In the genomic region with DNA sequence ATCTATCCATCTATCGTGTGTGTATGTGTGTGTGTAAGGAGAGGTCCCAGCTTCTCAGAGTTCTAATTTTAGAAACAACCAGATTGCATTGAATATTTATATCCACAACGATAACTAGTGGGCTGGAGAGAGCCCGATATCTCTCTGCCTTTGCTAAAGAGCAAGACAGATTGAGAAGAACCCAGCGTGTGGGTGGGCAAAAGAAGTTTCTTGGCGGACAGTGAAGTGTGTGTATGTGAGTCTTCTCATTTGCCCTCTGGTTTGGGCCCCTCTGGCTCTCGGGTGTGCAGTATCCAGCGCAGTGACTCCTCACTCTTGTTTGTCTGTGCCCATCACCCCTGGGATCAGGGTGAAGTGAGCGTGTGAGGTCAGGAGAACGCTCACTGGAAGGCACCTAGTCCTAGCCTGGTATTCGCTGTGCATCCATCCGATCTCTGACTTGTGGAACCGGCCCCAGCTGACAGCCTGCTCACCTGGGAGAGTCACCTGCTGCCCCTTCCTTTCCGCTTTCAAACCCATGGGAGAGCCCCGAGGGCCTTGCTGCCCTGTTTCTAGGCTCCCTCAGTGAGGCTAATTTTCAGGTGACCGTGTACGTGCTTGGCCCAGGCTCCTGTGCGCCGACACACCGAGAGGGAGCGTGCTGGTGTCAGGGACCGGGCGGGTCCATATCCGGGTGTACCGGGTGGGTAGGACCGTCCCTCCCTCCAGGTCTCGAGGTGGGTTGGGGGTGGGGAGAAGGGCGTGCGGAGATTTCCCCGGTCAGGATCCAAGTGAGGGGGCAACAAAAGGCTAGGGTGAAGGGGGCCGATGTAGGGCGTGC, we compare ENCODE assay signal across 8 mouse cellular contexts. TPM values are rescaled to one million over a fixed set of nuclear protein-coding genes. Genes with fewer than 3 reads are reported as not detected.
DNase-seq lines count a peak whose midpoint lies in the region; ATAC-seq and TF ChIP-seq lines count a peak whose summit lies in the region.

No protein-coding gene starts in this region.

- 6% methylated on average over 31 of the region's 31 CpGs for WGBS in lung, embryonic 14.5 days
- 3% methylated on average over 31 of the region's 31 CpGs for WGBS in heart, embryonic 14.5 days
- 8% methylated on average over 31 of the region's 31 CpGs for WGBS in limb, embryonic 11.5 days
- WGBS in neural tube, embryonic 15.5 days = 8% methylated on average over 31 of the region's 31 CpGs

- H3K9ac ChIP-seq in lung, embryonic 14.5 days = peak overlapping the region; percentile 77
- H3K9ac ChIP-seq in heart, embryonic 14.5 days (ENCODE audit: low read length) = peak overlapping the region; percentile 85
- H3K9ac ChIP-seq in limb, embryonic 11.5 days (ENCODE audit: low read length) = peak overlapping the region; percentile 81
- H3K9ac ChIP-seq in neural tube, embryonic 15.5 days (replicated peaks) = peak overlapping the region; percentile 91

- peak overlapping the region; percentile 86 for H3K4me2 ChIP-seq in lung, embryonic 14.5 days
- H3K4me2 ChIP-seq in heart, embryonic 14.5 days (ENCODE audit: low read length) = peak overlapping the region; percentile 85
- peak overlapping the region; percentile 89 for H3K4me2 ChIP-seq in limb, embryonic 11.5 days (ENCODE audit: low read depth, severe bottlenecking)
- H3K4me2 ChIP-seq in neural tube, embryonic 15.5 days = peak overlapping the region; percentile 88

- peak; percentile 32 for DNase-seq in lung, embryonic 14.5 days
- no peak for DNase-seq in lung, postnatal 10 days
- DNase-seq in cerebellum, postnatal 25 days = peak; percentile 63 to 69
- no peak for DNase-seq in limb, embryonic 11.5 days (ENCODE audit: low spot score)
- DNase-seq in adrenal gland, adult (ENCODE audit: inconsistent age in 2 of 2, low spot score in 1 of 2) = no peak
- DNase-seq in T-cell, adult 2 months (ENCODE audit: low spot score) = no peak

- H3K4me3 ChIP-seq in lung, embryonic 14.5 days (ENCODE audit: low read depth, low read length) = peak overlapping the region; percentile 75
- H3K4me3 ChIP-seq in heart, embryonic 14.5 days (ENCODE audit: control insufficient read depth in 1 of 2, insufficient read depth in 1 of 2, low read depth in 1 of 2, low read length in 2 of 2) = peak overlapping the region; percentile 77 to 87
- peak overlapping the region; percentile 67 for H3K4me3 ChIP-seq in limb, embryonic 11.5 days (ENCODE audit: low read depth, low read length)
- H3K4me3 ChIP-seq in neural tube, embryonic 15.5 days (replicated peaks) = peak overlapping the region; percentile 84

- peak; percentile 72 for ATAC-seq in lung, embryonic 14.5 days (ENCODE audit: insufficient read depth)
- peak; percentile 13; the same call in 1 of the 2 replicates for ATAC-seq in heart, embryonic 14.5 days (ENCODE audit: insufficient number of reproducible peaks, insufficient read depth, low FRiP score, low read depth)
- ATAC-seq in limb, embryonic 11.5 days (ENCODE audit: insufficient number of reproducible peaks, low FRiP score, low TSS enrichment, low read depth) = peak; percentile 75
- peak; percentile 63 for ATAC-seq in neural tube, embryonic 15.5 days (ENCODE audit: low FRiP score)

- H3K4me1 ChIP-seq in lung, embryonic 14.5 days (ENCODE audit: insufficient read depth) = no peaks in the 10 kb centered on the region
- H3K4me1 ChIP-seq in heart, embryonic 14.5 days (ENCODE audit: control insufficient read depth in 2 of 2, insufficient read depth in 2 of 2, low read length in 2 of 2) = peaks cover 7 to 18% of the 10 kb centered on the region in 2 experiments; a peak in 3 of 4 replicates
- H3K4me1 ChIP-seq in limb, embryonic 11.5 days (ENCODE audit: control insufficient read depth, insufficient read depth, low read length) = peaks cover 3% of the 10 kb centered on the region; the same call in 1 of the 2 replicates
- H3K4me1 ChIP-seq in neural tube, embryonic 15.5 days = peaks cover 18% of the 10 kb centered on the region

- no peaks in the 10 kb centered on the region for H3K9me3 ChIP-seq in lung, embryonic 14.5 days (ENCODE audit: low read depth, low read length)
- H3K9me3 ChIP-seq in heart, embryonic 14.5 days (ENCODE audit: control insufficient read depth, low read length) = no peaks in the 10 kb centered on the region
- no peaks in the 10 kb centered on the region for H3K9me3 ChIP-seq in limb, embryonic 11.5 days (ENCODE audit: control insufficient read depth, low read length)
- H3K9me3 ChIP-seq in neural tube, embryonic 15.5 days (replicated peaks) = no peaks in the 10 kb centered on the region

- H3K36me3 ChIP-seq in lung, embryonic 14.5 days (ENCODE audit: insufficient read depth) = no peaks in the 10 kb centered on the region
- no peaks in the 10 kb centered on the region for H3K36me3 ChIP-seq in heart, embryonic 14.5 days (ENCODE audit: control insufficient read depth, insufficient read depth, low read length)
- no peaks in the 10 kb centered on the region for H3K36me3 ChIP-seq in limb, embryonic 11.5 days (ENCODE audit: control insufficient read depth, insufficient read depth, low read length)
- H3K36me3 ChIP-seq in neural tube, embryonic 15.5 days = no peaks in the 10 kb centered on the region

- TF ChIP-seq CTCF in lung, embryonic 14.5 days (IDR thresholded peaks at IDR 0.05; ENCODE audit: low read depth) = no peak

- peak overlapping the region; percentile 88 for H3K27ac ChIP-seq in lung, embryonic 14.5 days (ENCODE audit: low read depth)
- H3K27ac ChIP-seq in heart, embryonic 14.5 days (replicated peaks in 1 of 2; ENCODE audit: control insufficient read depth in 1 of 2, insufficient read depth in 1 of 2, low read depth in 2 of 2, low read length in 2 of 2) = peak overlapping the region in 1 of 2 experiments; percentile 80; a peak in 2 of 4 replicates
- no peak overlapping the region for H3K27ac ChIP-seq in limb, embryonic 11.5 days (replicated peaks; ENCODE audit: low read depth, low read length)
- peak overlapping the region; percentile 88 for H3K27ac ChIP-seq in neural tube, embryonic 15.5 days (replicated peaks)

- H3K27me3 ChIP-seq in lung, embryonic 14.5 days (ENCODE audit: insufficient read depth, low read length) = peaks cover 7% of the 10 kb centered on the region
- H3K27me3 ChIP-seq in heart, embryonic 14.5 days (ENCODE audit: control insufficient read depth, insufficient read depth, low read length) = no peaks in the 10 kb centered on the region
- H3K27me3 ChIP-seq in limb, embryonic 11.5 days (ENCODE audit: control insufficient read depth, insufficient read depth, low read length) = peaks cover 12% of the 10 kb centered on the region
- 0 out of 2 replicates have a peak, but pooled peaks cover 2% of the 10 kb centered on the region for H3K27me3 ChIP-seq in neural tube, embryonic 15.5 days (replicated peaks)

RNA-seq across cellular contexts. Expression of a gene that starts 0.7 kb away (rescaled TPM):
- 2.4 and 2.5 TPM in 2 replicates for polyA plus RNA-seq in lung, embryonic 14.5 days (2014; fragmentation: Nextera tagmentation; extraction: Ambion mirVana)
- 0.96 and 2.2 TPM in 2 replicates for polyA plus RNA-seq in heart, embryonic 14.5 days (2014; fragmentation: Nextera tagmentation; extraction: Ambion mirVana)
- 1.3 and 1.4 TPM in 2 replicates for polyA plus RNA-seq in limb, embryonic 11.5 days (2014; fragmentation: Nextera tagmentation; extraction: Ambion mirVana)
- polyA plus RNA-seq in neural tube, embryonic 15.5 days (2015; fragmentation: Nextera tagmentation; extraction: Ambion mirVana) = 3.1 and 8.1 TPM in 2 replicates

RNA-seq across cellular contexts. Expression of a gene that starts 4.9 kb away (rescaled TPM):
- polyA plus RNA-seq in lung, embryonic 14.5 days (2014; fragmentation: Nextera tagmentation; extraction: Ambion mirVana) = 484 and 540 TPM in 2 replicates
- 308 and 312 TPM in 2 replicates for polyA plus RNA-seq in heart, embryonic 14.5 days (2014; fragmentation: Nextera tagmentation; extraction: Ambion mirVana)
- 365 and 432 TPM in 2 replicates for polyA plus RNA-seq in limb, embryonic 11.5 days (2014; fragmentation: Nextera tagmentation; extraction: Ambion mirVana)
- 186 and 258 TPM in 2 replicates for polyA plus RNA-seq in neural tube, embryonic 15.5 days (2015; fragmentation: Nextera tagmentation; extraction: Ambion mirVana)

RNA-seq across cellular contexts. Expression of a gene that starts 43.9 kb away (rescaled TPM):
- polyA plus RNA-seq in lung, embryonic 14.5 days (2014; fragmentation: Nextera tagmentation; extraction: Ambion mirVana) = 13.0 and 13.9 TPM in 2 replicates
- polyA plus RNA-seq in heart, embryonic 14.5 days (2014; fragmentation: Nextera tagmentation; extraction: Ambion mirVana) = 13.9 and 14.6 TPM in 2 replicates
- polyA plus RNA-seq in limb, embryonic 11.5 days (2014; fragmentation: Nextera tagmentation; extraction: Ambion mirVana) = 6.7 and 7.8 TPM in 2 replicates
- polyA plus RNA-seq in neural tube, embryonic 15.5 days (2015; fragmentation: Nextera tagmentation; extraction: Ambion mirVana) = 39.8 and 40.8 TPM in 2 replicates

Comparison
In these comparisons a context has a peak if more than half of its experiments do, and no peak if none do; other contexts are left out.
1. DNase-seq: peak in lung, embryonic 14.5 days (single experiment) and cerebellum, postnatal 25 days (2 of 2); none in lung, postnatal 10 days (single experiment), limb, embryonic 11.5 days (single experiment), adrenal gland, adult (0 of 2) and T-cell, adult 2 months (single experiment).
2. ATAC-seq: peak in every context shown above with its lines; median percentile 75 in limb, embryonic 11.5 days; 72 in lung, embryonic 14.5 days; 63 in neural tube, embryonic 15.5 days; 13 in heart, embryonic 14.5 days.
3. Peak in every context shown above with its lines, with median percentiles within 50 percentile points of each other: H3K4me2 ChIP-seq, H3K4me3 ChIP-seq and H3K9ac ChIP-seq.